Mouse (Mus musculus): ENCODE results near the gene Borcs8. TPM values are rescaled to one million over a fixed set of nuclear protein-coding genes. Genes with fewer than 3 reads are reported as not detected.
A peak's percentile ranks its signal among the peaks of the same experiment; 100 is the strongest.

Borcs8 gene
- polyA plus RNA-seq, 1 experiment: 104 TPM

GRCm38 (mm10) chr8:70134931-70135330 is 4.4 kb upstream of the Borcs8 start:
- H3K36me3 ChIP-seq (ENCODE audit: control insufficient read depth, insufficient read depth, low read length): no peaks in the 10 kb centered on the region; the same call in none of the 2 replicates
- TF ChIP-seq POLR2A (IDR thresholded peaks at IDR 0.05; ENCODE audit: control insufficient read depth, low read depth, low read length): no peak
- TF ChIP-seq CTCF (IDR thresholded peaks at IDR 0.05; ENCODE audit: control insufficient read depth, insufficient read depth, insufficient replicate concordance, low read depth, low read length): no peak

DNA sequence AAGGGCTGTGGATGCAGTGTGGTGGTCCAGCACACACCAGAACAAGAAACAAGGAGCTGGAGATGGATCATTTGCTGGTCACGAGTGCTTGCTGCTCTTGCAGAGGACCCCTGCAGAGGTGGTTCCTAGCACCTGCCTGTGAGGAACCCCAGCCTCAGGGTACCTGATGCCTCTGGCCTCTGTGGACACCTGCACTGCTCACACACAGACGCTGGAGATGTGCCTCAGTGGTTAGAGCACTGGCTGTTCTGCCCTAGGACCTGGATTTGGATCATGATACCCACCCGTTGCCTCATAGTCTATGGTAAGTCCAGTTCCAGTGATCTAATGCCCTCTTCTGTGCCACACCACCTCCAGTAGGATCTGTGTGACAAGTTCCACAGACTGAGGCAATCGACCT is 2.7 kb upstream of the Borcs8 start:
- TF ChIP-seq POLR2A (IDR thresholded peaks at IDR 0.05; ENCODE audit: control insufficient read depth, low read depth, low read length) (no peak), CTCF (IDR thresholded peaks at IDR 0.05; ENCODE audit: control insufficient read depth, insufficient read depth, insufficient replicate concordance, low read depth, low read length) (no peak)
- Histone ChIP-seq H3K4me1 (ENCODE audit: control insufficient read depth, insufficient read depth, low read length) (peaks cover 7% of the 10 kb centered on the region), H3K4me3 (ENCODE audit: control insufficient read depth, low read depth, low read length) (no peak overlapping the region), H3K27ac (ENCODE audit: control insufficient read depth, insufficient read depth, low read depth, low read length) (no peak overlapping the region), H3K27me3 (ENCODE audit: control insufficient read depth, insufficient read depth, low read length) (no peaks in the 10 kb centered on the region), H3K36me3 (ENCODE audit: control insufficient read depth, insufficient read depth, low read length) (no peaks in the 10 kb centered on the region; the same call in none of the 2 replicates)

More at GRCm38 (mm10) chr8:70134931-70135330, 4.4 kb upstream of the Borcs8 start:
- Histone ChIP-seq H3K27ac (ENCODE audit: control insufficient read depth, insufficient read depth, low read depth, low read length) (no peak overlapping the region), H3K4me3 (ENCODE audit: control insufficient read depth, low read depth, low read length) (no peak overlapping the region), H3K4me1 (ENCODE audit: control insufficient read depth, insufficient read depth, low read length) (peaks cover 15% of the 10 kb centered on the region), H3K27me3 (ENCODE audit: control insufficient read depth, insufficient read depth, low read length) (no peaks in the 10 kb centered on the region)

DNA sequence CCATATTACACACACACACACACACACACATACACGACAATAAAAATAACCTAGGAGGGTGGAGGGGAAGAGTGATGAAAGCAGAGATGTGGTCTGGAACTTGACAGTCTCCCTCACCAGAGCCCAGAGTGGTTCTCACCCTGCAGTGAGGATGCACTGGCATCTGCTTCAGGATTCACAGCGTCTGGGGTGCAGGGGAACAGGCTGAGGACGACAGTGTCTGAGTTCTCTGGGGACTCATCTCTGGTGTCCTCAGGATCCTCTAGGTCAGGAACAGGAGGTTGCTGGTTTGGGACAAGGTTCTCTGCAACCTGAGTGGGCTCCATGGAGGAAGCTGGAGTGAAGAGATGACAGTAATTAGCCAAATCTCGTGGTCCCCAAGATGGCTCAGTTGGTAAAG is 1.4 kb upstream of the Borcs8 start:
- H3K4me3 ChIP-seq (ENCODE audit: control insufficient read depth, low read depth, low read length): no peak overlapping the region
- H3K27ac ChIP-seq (ENCODE audit: control insufficient read depth, insufficient read depth, low read depth, low read length): no peak overlapping the region
- H3K27me3 ChIP-seq (ENCODE audit: control insufficient read depth, insufficient read depth, low read length): no peaks in the 10 kb centered on the region
- TF ChIP-seq POLR2A (IDR thresholded peaks at IDR 0.05; ENCODE audit: control insufficient read depth, low read depth, low read length) (no peak), CTCF (IDR thresholded peaks at IDR 0.05; ENCODE audit: control insufficient read depth, insufficient read depth, insufficient replicate concordance, low read depth, low read length) (no peak)
- H3K4me1 ChIP-seq (ENCODE audit: control insufficient read depth, insufficient read depth, low read length): peaks cover 4% of the 10 kb centered on the region
- no peaks in the 10 kb centered on the region; the same call in 1 of the 2 replicates for H3K36me3 ChIP-seq (ENCODE audit: control insufficient read depth, insufficient read depth, low read length)

- H3K4me3 ChIP-seq (ENCODE audit: control insufficient read depth, low read depth, low read length): peak overlapping the region; percentile 98
- H3K36me3 ChIP-seq (ENCODE audit: control insufficient read depth, insufficient read depth, low read length): no peaks in the 10 kb centered on the region
- TF ChIP-seq POLR2A (IDR thresholded peaks at IDR 0.05; ENCODE audit: control insufficient read depth, low read depth, low read length): no peak
- TF ChIP-seq CTCF (IDR thresholded peaks at IDR 0.05; ENCODE audit: control insufficient read depth, insufficient read depth, insufficient replicate concordance, low read depth, low read length): no peak
- peaks cover 4% of the 10 kb centered on the region for H3K4me1 ChIP-seq (ENCODE audit: control insufficient read depth, insufficient read depth, low read length)
- H3K27me3 ChIP-seq (ENCODE audit: control insufficient read depth, insufficient read depth, low read length): no peaks in the 10 kb centered on the region
- H3K27ac ChIP-seq (ENCODE audit: control insufficient read depth, insufficient read depth, low read depth, low read length): peak overlapping the region; percentile 75
Observed at GRCm38 (mm10) chr8:70139981-70140380, 682 bp downstream of the Borcs8 start.

DNA sequence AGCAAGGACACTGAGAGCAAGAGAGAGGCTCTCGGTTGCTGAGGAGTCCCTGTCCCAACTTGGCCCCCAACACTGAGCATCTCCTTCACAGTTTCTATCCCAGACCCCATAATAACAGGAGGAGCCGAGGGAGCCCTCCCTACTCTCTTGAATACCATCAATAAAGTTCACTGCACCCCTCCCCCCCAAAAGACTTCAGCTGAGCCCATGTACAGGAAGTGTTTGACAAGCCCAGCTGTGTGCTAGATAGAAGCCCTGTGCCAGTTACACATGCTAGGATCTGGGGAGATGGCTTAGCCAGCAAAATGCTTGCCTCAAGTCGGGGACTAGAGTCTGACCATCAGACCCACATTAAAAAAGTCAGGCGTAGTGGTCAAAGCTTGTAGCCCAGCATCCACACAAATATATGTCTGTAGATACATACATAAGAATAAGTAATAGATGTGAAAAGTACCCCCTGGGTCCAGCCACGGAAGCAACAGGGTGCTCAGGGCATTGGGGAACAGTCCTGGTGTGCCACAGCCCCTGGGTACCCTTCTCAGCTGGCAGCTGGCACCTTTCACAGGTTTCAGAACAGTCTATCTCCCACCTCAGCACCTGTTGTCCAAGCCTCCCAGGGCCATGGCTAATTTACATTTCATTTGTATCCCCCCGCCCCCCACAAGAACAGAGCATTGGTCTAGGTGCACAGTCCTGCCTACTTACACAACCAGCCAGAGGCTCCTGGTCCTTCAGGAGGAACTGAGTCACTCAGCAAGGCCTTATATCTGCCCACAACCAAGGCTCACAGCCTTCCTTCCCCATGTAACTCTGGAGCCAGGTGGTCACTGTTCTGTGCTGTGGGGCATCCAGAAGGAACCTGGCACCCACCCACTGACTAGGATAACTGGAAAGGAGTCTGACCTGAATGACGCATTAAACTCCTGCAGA is 8.6 kb downstream of the Borcs8 start:
- TF ChIP-seq CTCF (IDR thresholded peaks at IDR 0.05; ENCODE audit: control insufficient read depth, insufficient read depth, insufficient replicate concordance, low read depth, low read length) (no peak), POLR2A (IDR thresholded peaks at IDR 0.05; ENCODE audit: control insufficient read depth, low read depth, low read length) (no peak)
- Histone ChIP-seq H3K4me3 (ENCODE audit: control insufficient read depth, low read depth, low read length) (no peak overlapping the region), H3K36me3 (ENCODE audit: control insufficient read depth, insufficient read depth, low read length) (no peaks in the 10 kb centered on the region), H3K27me3 (ENCODE audit: control insufficient read depth, insufficient read depth, low read length) (no peaks in the 10 kb centered on the region), H3K27ac (ENCODE audit: control insufficient read depth, insufficient read depth, low read depth, low read length) (no peak overlapping the region), H3K4me1 (ENCODE audit: control insufficient read depth, insufficient read depth, low read length) (peaks cover 5% of the 10 kb centered on the region)

DNA sequence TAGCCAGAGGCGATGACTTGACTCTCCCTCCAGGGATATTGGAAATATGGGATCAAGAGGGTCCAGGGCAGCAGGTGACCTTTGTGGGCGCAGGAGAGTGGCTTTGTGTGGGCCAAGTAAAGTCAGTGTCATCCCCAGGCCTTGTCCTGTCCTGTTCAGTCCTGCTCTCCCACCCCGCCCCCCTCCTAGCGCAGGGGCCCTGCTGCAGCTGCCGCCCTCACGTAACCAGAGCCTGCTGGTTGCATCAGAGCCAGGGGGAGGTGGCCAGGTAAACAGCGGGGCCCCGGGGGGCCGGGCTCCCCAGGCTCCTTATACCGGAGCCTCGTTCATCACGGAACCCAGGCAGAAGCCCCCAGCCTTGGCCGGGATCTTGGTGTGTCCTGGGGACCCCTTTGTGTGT is 10.9 kb downstream of the Borcs8 start:
- no peaks in the 10 kb centered on the region for H3K27me3 ChIP-seq (ENCODE audit: control insufficient read depth, insufficient read depth, low read length)
- no peak overlapping the region for H3K27ac ChIP-seq (ENCODE audit: control insufficient read depth, insufficient read depth, low read depth, low read length)
- no peaks in the 10 kb centered on the region for H3K36me3 ChIP-seq (ENCODE audit: control insufficient read depth, insufficient read depth, low read length)
- H3K4me1 ChIP-seq (ENCODE audit: control insufficient read depth, insufficient read depth, low read length): peaks cover 8% of the 10 kb centered on the region
- TF ChIP-seq POLR2A (IDR thresholded peaks at IDR 0.05; ENCODE audit: control insufficient read depth, low read depth, low read length) (no peak), CTCF (IDR thresholded peaks at IDR 0.05; ENCODE audit: control insufficient read depth, insufficient read depth, insufficient replicate concordance, low read depth, low read length) (no peak)
- no peak overlapping the region for H3K4me3 ChIP-seq (ENCODE audit: control insufficient read depth, low read depth, low read length)

- Histone ChIP-seq H3K36me3 (ENCODE audit: control insufficient read depth, insufficient read depth, low read length) (no peaks in the 10 kb centered on the region), H3K4me3 (ENCODE audit: control insufficient read depth, low read depth, low read length) (peak overlapping the region; percentile 9; the same call in 1 of the 2 replicates), H3K4me1 (ENCODE audit: control insufficient read depth, insufficient read depth, low read length) (peaks cover 8% of the 10 kb centered on the region), H3K27me3 (ENCODE audit: control insufficient read depth, insufficient read depth, low read length) (no peaks in the 10 kb centered on the region), H3K27ac (ENCODE audit: control insufficient read depth, insufficient read depth, low read depth, low read length) (no peak overlapping the region)
- TF ChIP-seq POLR2A (IDR thresholded peaks at IDR 0.05; ENCODE audit: control insufficient read depth, low read depth, low read length) (no peak), CTCF (IDR thresholded peaks at IDR 0.05; ENCODE audit: control insufficient read depth, insufficient read depth, insufficient replicate concordance, low read depth, low read length) (no peak)
Observed at GRCm38 (mm10) chr8:70152537-70153257, 13.4 kb downstream of the Borcs8 start.

All from testis, adult 2 months (tissue).